Mouse (Mus musculus) embryonic fibroblast, embryonic 13.5 days (primary cell): ENCODE results near the gene Lcp1.

Source experiments
- CTCF ChIP-seq: IDR thresholded peaks from 2 replicates; pipeline ENCODE4 v1.5.1; 2011; ENCODE audit warnings: mild to moderate bottlenecking, control low read depth, low read length, moderate library complexity, borderline replicate concordance; ENCODE audit not compliant: insufficient read depth
- POLR2A ChIP-seq: IDR thresholded peaks from 2 replicates; pipeline ENCODE4 v1.6.1; 2011; ENCODE audit warnings: low read depth, mild to moderate bottlenecking, control low read depth, low read length, moderate library complexity

DNA sequence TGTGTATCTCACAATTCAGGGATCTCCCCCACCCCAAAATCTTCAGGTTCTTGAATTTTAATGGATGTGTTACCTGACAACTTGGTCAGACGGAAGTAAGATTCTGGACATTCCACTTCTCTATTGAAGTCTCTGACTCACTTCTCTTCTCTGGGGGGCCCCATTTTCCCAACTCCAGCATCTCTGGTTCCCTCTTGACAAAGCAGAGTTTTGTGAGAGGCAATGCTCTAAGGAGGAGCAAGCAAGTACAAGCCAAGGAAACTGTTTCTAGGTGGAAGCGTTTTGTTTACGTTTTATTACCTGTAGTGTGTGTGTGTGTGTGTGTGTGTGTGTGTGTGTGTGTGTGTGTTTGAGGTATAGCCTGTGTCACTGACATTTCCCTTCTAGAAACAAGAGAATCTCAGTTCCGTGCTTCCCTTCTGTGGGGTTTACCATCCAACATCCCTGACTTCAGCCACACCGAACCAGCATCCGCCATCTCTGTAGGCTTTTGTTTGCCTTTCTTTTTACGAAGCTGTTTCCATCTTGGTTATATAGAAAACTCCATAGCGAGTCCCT, 56.0 kb downstream of the Lcp1 start:
- TF ChIP-seq CTCF (no peak), POLR2A (no peak)
